Mouse (Mus musculus): ENCODE measurements at regions not wholly inside any gene's neighbourhood (a gene's known extent, or its start where the extent isn't known, plus 50 kb on each side); places are given as distances from the start of the nearest gene placed in this dataset.

- Histone ChIP-seq H3K27ac (no peak overlapping the region), H3K9me3 (no peaks in the 10 kb centered on the region), H3K4me3 (no peak overlapping the region), H3K9ac (no peak overlapping the region), H3K27me3 (no peaks in the 10 kb centered on the region), H3K4me1 (peaks cover 6% of the 10 kb centered on the region; the same call in 1 of the 2 replicates), H3K4me2 (replicated peaks) (no peak overlapping the region), H3K36me3 (no peaks in the 10 kb centered on the region)
- no peak for ATAC-seq (ENCODE audit: insufficient number of reproducible peaks, insufficient read depth, low FRiP score, low TSS enrichment)
- WGBS: 66% methylated on average over 12 of the region's 12 CpGs
Observed at GRCm38 (mm10) chr3:131014092-131014716, 96.1 kb upstream of the Lef1 start.

GRCm38 (mm10) chr3:131000701-131001100 lies 109.6 kb upstream of the Lef1 start:
- no peaks in the 10 kb centered on the region for H3K27me3 ChIP-seq
- no peak for ATAC-seq (ENCODE audit: insufficient number of reproducible peaks, insufficient read depth, low FRiP score, low TSS enrichment)
- H3K9ac ChIP-seq: no peak overlapping the region
- no peak overlapping the region for H3K4me2 ChIP-seq (replicated peaks)
- no peaks in the 10 kb centered on the region for H3K4me1 ChIP-seq
- WGBS: 65% methylated on average over 13 of the region's 13 CpGs
- H3K4me3 ChIP-seq: no peak overlapping the region
- H3K27ac ChIP-seq: no peak overlapping the region
- H3K9me3 ChIP-seq: no peaks in the 10 kb centered on the region
- no peaks in the 10 kb centered on the region for H3K36me3 ChIP-seq

GRCm38 (mm10) chr3:131000252-131000651 lies 110.0 kb upstream of the Lef1 start:
- Histone ChIP-seq H3K27me3 (no peaks in the 10 kb centered on the region), H3K9ac (no peak overlapping the region), H3K36me3 (no peaks in the 10 kb centered on the region), H3K4me3 (no peak overlapping the region), H3K4me2 (replicated peaks) (no peak overlapping the region), H3K4me1 (no peaks in the 10 kb centered on the region), H3K27ac (no peak overlapping the region), H3K9me3 (no peaks in the 10 kb centered on the region)
- ATAC-seq (ENCODE audit: insufficient number of reproducible peaks, insufficient read depth, low FRiP score, low TSS enrichment): no peak
- WGBS: 75% methylated on average over 3 of the region's 3 CpGs

- H3K27ac ChIP-seq: no peak overlapping the region
- no peak overlapping the region for H3K9ac ChIP-seq
- no peaks in the 10 kb centered on the region for H3K4me1 ChIP-seq
- 90% methylated on average over 6 of the region's 6 CpGs for WGBS
- no peak overlapping the region for H3K4me2 ChIP-seq (replicated peaks)
- H3K9me3 ChIP-seq: no peaks in the 10 kb centered on the region
- no peaks in the 10 kb centered on the region for H3K27me3 ChIP-seq
- no peak overlapping the region for H3K4me3 ChIP-seq
- no peaks in the 10 kb centered on the region for H3K36me3 ChIP-seq
- no peak for ATAC-seq (ENCODE audit: insufficient number of reproducible peaks, insufficient read depth, low FRiP score, low TSS enrichment)
Observed at GRCm38 (mm10) chr3:130999818-131000217, 110.5 kb upstream of the Lef1 start.

- H3K9me3 ChIP-seq: no peaks in the 10 kb centered on the region
- H3K4me1 ChIP-seq: no peaks in the 10 kb centered on the region
- no peak for ATAC-seq (ENCODE audit: insufficient number of reproducible peaks, insufficient read depth, low FRiP score, low TSS enrichment)
- H3K4me3 ChIP-seq: no peak overlapping the region
- WGBS: 84% methylated on average over 8 of the region's 10 CpGs
- no peak overlapping the region for H3K4me2 ChIP-seq (replicated peaks)
- no peak overlapping the region for H3K27ac ChIP-seq
- H3K9ac ChIP-seq: no peak overlapping the region
- no peaks in the 10 kb centered on the region for H3K36me3 ChIP-seq
- no peaks in the 10 kb centered on the region for H3K27me3 ChIP-seq
Observed at GRCm38 (mm10) chr3:130998433-130998832, 111.8 kb upstream of the Lef1 start.

- Histone ChIP-seq H3K9ac (no peak overlapping the region), H3K4me2 (replicated peaks) (no peak overlapping the region), H3K27ac (no peak overlapping the region), H3K27me3 (no peaks in the 10 kb centered on the region), H3K4me1 (no peaks in the 10 kb centered on the region), H3K9me3 (no peaks in the 10 kb centered on the region), H3K4me3 (no peak overlapping the region), H3K36me3 (no peaks in the 10 kb centered on the region)
- 46% methylated on average over 11 of the region's 11 CpGs for WGBS
- no peak for ATAC-seq (ENCODE audit: insufficient number of reproducible peaks, insufficient read depth, low FRiP score, low TSS enrichment)
Observed at GRCm38 (mm10) chr3:130996786-130997185, 113.5 kb upstream of the Lef1 start.

- no peak overlapping the region for H3K27ac ChIP-seq
- H3K27me3 ChIP-seq: 0 out of 2 replicates have a peak, but pooled peaks cover 2% of the 10 kb centered on the region
- no peaks in the 10 kb centered on the region for H3K4me1 ChIP-seq
- no peak overlapping the region for H3K4me3 ChIP-seq
- WGBS: 55% methylated on average over 9 of the region's 9 CpGs
- ATAC-seq (ENCODE audit: insufficient number of reproducible peaks, insufficient read depth, low FRiP score, low TSS enrichment): no peak
- no peaks in the 10 kb centered on the region for H3K9me3 ChIP-seq
- H3K9ac ChIP-seq: no peak overlapping the region
- H3K36me3 ChIP-seq: no peaks in the 10 kb centered on the region
- no peak overlapping the region for H3K4me2 ChIP-seq (replicated peaks)
Observed at GRCm38 (mm10) chr3:130991971-130992370, 118.3 kb upstream of the Lef1 start.

GRCm38 (mm10) chr3:130986708-130987107 lies 123.6 kb upstream of the Lef1 start:
- no peak overlapping the region for H3K27ac ChIP-seq
- H3K36me3 ChIP-seq: no peaks in the 10 kb centered on the region
- H3K9me3 ChIP-seq: no peaks in the 10 kb centered on the region
- H3K9ac ChIP-seq: no peak overlapping the region
- no peak for ATAC-seq (ENCODE audit: insufficient number of reproducible peaks, insufficient read depth, low FRiP score, low TSS enrichment)
- no peak overlapping the region for H3K4me2 ChIP-seq (replicated peaks)
- WGBS: 68% methylated on average over 2 of the region's 2 CpGs
- 0 out of 2 replicates have a peak, but pooled peaks cover 2% of the 10 kb centered on the region for H3K27me3 ChIP-seq
- H3K4me3 ChIP-seq: no peak overlapping the region
- no peaks in the 10 kb centered on the region for H3K4me1 ChIP-seq

GRCm38 (mm10) chr3:130986101-130986500 lies 124.2 kb upstream of the Lef1 start:
- no peak overlapping the region for H3K4me3 ChIP-seq
- no peaks in the 10 kb centered on the region for H3K4me1 ChIP-seq
- WGBS: 98% methylated on average over 2 of the region's 2 CpGs
- H3K27me3 ChIP-seq: 0 out of 2 replicates have a peak, but pooled peaks cover 2% of the 10 kb centered on the region
- no peak for ATAC-seq (ENCODE audit: insufficient number of reproducible peaks, insufficient read depth, low FRiP score, low TSS enrichment)
- no peaks in the 10 kb centered on the region for H3K9me3 ChIP-seq
- H3K36me3 ChIP-seq: no peaks in the 10 kb centered on the region
- no peak overlapping the region for H3K4me2 ChIP-seq (replicated peaks)
- H3K27ac ChIP-seq: no peak overlapping the region
- H3K9ac ChIP-seq: no peak overlapping the region

- Histone ChIP-seq H3K9me3 (no peaks in the 10 kb centered on the region), H3K9ac (no peak overlapping the region), H3K4me2 (replicated peaks) (no peak overlapping the region), H3K36me3 (no peaks in the 10 kb centered on the region), H3K27ac (no peak overlapping the region), H3K4me3 (no peak overlapping the region), H3K27me3 (no peaks in the 10 kb centered on the region), H3K4me1 (0 out of 2 replicates have a peak, but pooled peaks cover 5% of the 10 kb centered on the region)
- ATAC-seq (ENCODE audit: insufficient number of reproducible peaks, insufficient read depth, low FRiP score, low TSS enrichment): no peak
Observed at GRCm38 (mm10) chr3:130981566-130981965, 128.7 kb upstream of the Lef1 start.

GRCm38 (mm10) chr3:130978986-130979642 lies 131.2 kb upstream of the Lef1 start:
- no peak overlapping the region for H3K4me3 ChIP-seq
- 70% methylated on average over 14 of the region's 14 CpGs for WGBS
- ATAC-seq (ENCODE audit: insufficient number of reproducible peaks, insufficient read depth, low FRiP score, low TSS enrichment): no peak

GRCm38 (mm10) chr3:130977921-130978700 lies 132.2 kb upstream of the Lef1 start:
- H3K27ac ChIP-seq: no peak overlapping the region
- no peaks in the 10 kb centered on the region for H3K9me3 ChIP-seq
- ATAC-seq (ENCODE audit: insufficient number of reproducible peaks, insufficient read depth, low FRiP score, low TSS enrichment): no peak
- 0 out of 2 replicates have a peak, but pooled peaks cover 5% of the 10 kb centered on the region for H3K4me1 ChIP-seq
- no peak overlapping the region for H3K4me3 ChIP-seq
- H3K9ac ChIP-seq: no peak overlapping the region
- 53% methylated on average over 13 of the region's 13 CpGs for WGBS
- H3K36me3 ChIP-seq: no peaks in the 10 kb centered on the region
- no peaks in the 10 kb centered on the region for H3K27me3 ChIP-seq
- no peak overlapping the region for H3K4me2 ChIP-seq (replicated peaks)

More at GRCm38 (mm10) chr3:130978986-130979642, 131.2 kb upstream of the Lef1 start:
- Histone ChIP-seq H3K27me3 (no peaks in the 10 kb centered on the region), H3K4me1 (0 out of 2 replicates have a peak, but pooled peaks cover 5% of the 10 kb centered on the region), H3K9ac (no peak overlapping the region), H3K9me3 (no peaks in the 10 kb centered on the region), H3K36me3 (no peaks in the 10 kb centered on the region), H3K4me2 (replicated peaks) (no peak overlapping the region), H3K27ac (no peak overlapping the region)
